ENCODE assay signal across 11 mouse cellular contexts in the genomic region with DNA sequence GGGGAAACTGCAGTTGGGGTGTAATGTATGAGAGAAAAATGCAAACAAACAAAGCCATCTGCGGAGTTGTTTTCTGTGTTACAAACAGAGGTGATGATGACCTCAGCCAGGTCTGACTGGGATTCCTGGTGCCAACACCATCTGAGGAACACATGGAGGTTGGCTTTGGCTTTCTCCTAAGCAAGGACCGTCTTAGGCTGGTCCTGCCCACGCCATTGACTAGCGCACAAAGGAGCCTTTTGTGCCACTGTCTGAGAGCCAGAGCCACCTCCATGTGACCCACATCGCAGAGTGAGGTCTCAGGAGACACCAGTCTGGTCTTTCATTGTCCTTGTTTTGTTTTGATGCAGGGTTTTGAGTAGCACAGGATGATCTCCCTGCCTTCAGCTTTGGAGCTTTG. TPM values are rescaled to one million over a fixed set of nuclear protein-coding genes. Genes with fewer than 3 reads are reported as not detected.
A peak's percentile ranks its signal among the peaks of the same experiment; 100 is the strongest.
DNase-seq lines count a peak whose midpoint lies in the region; ATAC-seq and TF ChIP-seq lines count a peak whose summit lies in the region.
"Had no signal": no experiment of that assay in that cellular context is flagged by ENCODE, and none has a peak within 500 bp of the region (broad histone marks: within the 10 kb centered on the region; RNA-seq: fewer than 3 reads in every experiment).

No protein-coding gene starts in this region.

- TF ChIP-seq CTCF in kidney, postnatal 0 days (IDR thresholded peaks at IDR 0.05; ENCODE audit: low read depth) = no peak
- no peak for TF ChIP-seq CTCF in brain, embryonic 14.5 days (IDR thresholded peaks at IDR 0.05; ENCODE audit: borderline replicate concordance, extremely low read depth, insufficient read depth, insufficient read length)
- TF ChIP-seq CTCF in lung, adult 2 months (IDR thresholded peaks at IDR 0.05; ENCODE audit: insufficient read depth, low read length) = no peak

- 0 out of 2 replicates have a peak, but pooled peaks cover 17% of the 10 kb centered on the region for H3K4me1 ChIP-seq in kidney, postnatal 0 days (replicated peaks; ENCODE audit: insufficient read depth, low read length)
- peaks cover 9% of the 10 kb centered on the region; the same call in 1 of the 2 replicates for H3K4me1 ChIP-seq in forebrain, embryonic 14.5 days (ENCODE audit: control insufficient read depth, insufficient read depth, low read length)
- peaks cover 24% of the 10 kb centered on the region for H3K4me1 ChIP-seq in lung, adult 2 months (ENCODE audit: control insufficient read depth, insufficient read depth, low read length)

- H3K27me3 ChIP-seq in kidney, postnatal 0 days (ENCODE audit: insufficient read depth, low read length) = no peaks in the 10 kb centered on the region
- H3K27me3 ChIP-seq in forebrain, embryonic 14.5 days (replicated peaks; ENCODE audit: control insufficient read depth, insufficient read depth, low read length) = no peaks in the 10 kb centered on the region

- H3K4me2 ChIP-seq in kidney, postnatal 0 days (ENCODE audit: low read length) = no peak overlapping the region
- H3K4me2 ChIP-seq in forebrain, embryonic 14.5 days (ENCODE audit: low read length) = no peak overlapping the region

- H3K27ac ChIP-seq in kidney, postnatal 0 days = peak overlapping the region; percentile 58; the same call in 1 of the 2 replicates
- H3K27ac ChIP-seq in forebrain, embryonic 14.5 days (ENCODE audit: low read depth, low read length) = peak overlapping the region; percentile 33; the same call in 1 of the 2 replicates
- H3K27ac ChIP-seq: macrophage had no signal

- H3K9ac ChIP-seq in kidney, postnatal 0 days (ENCODE audit: low read depth, low read length) = no peak overlapping the region
- peak overlapping the region; percentile 3; the same call in 1 of the 2 replicates for H3K9ac ChIP-seq in forebrain, embryonic 14.5 days (ENCODE audit: low read length)

- WGBS in kidney, postnatal 0 days = 47% methylated on average over 5 of the region's 5 CpGs
- WGBS in forebrain, embryonic 14.5 days = 3% methylated on average over 5 of the region's 5 CpGs
- WGBS in lung, adult 2 months = 58% methylated on average over 5 of the region's 5 CpGs

- ATAC-seq in kidney, postnatal 0 days (replicated peaks; ENCODE audit: low FRiP score, low read depth) = no peak
- peak; percentile 3; the same call in 1 of the 2 replicates for ATAC-seq in forebrain, embryonic 14.5 days

- no peak for TF ChIP-seq POLR2A in brain, embryonic 14.5 days (IDR thresholded peaks at IDR 0.05; ENCODE audit: borderline replicate concordance, extremely low read depth, insufficient read depth, insufficient read length, poor library complexity, severe bottlenecking)
- no peak for TF ChIP-seq POLR2A in lung, adult 2 months (IDR thresholded peaks at IDR 0.05; ENCODE audit: borderline replicate concordance, extremely low read depth, low read depth, low read length)

- no peaks in the 10 kb centered on the region for H3K9me3 ChIP-seq in kidney, postnatal 0 days (replicated peaks; ENCODE audit: low read length)
- no peaks in the 10 kb centered on the region for H3K9me3 ChIP-seq in forebrain, embryonic 14.5 days (replicated peaks; ENCODE audit: control insufficient read depth, low read length)

- H3K4me3 ChIP-seq in kidney, postnatal 0 days (replicated peaks; ENCODE audit: low read depth, low read length) = no peak overlapping the region
- H3K4me3 ChIP-seq in forebrain, embryonic 14.5 days (ENCODE audit: low read depth, low read length) = no peak overlapping the region
- H3K4me3 ChIP-seq in lung, adult 2 months (replicated peaks; ENCODE audit: extremely low read depth, low read depth, low read length) = no peak overlapping the region
- H3K4me3 ChIP-seq: erythroblast, embryonic 14.5 days had no signal

- H3K36me3 ChIP-seq in kidney, postnatal 0 days (ENCODE audit: insufficient read depth, low read length) = no peaks in the 10 kb centered on the region
- no peaks in the 10 kb centered on the region for H3K36me3 ChIP-seq in forebrain, embryonic 14.5 days (ENCODE audit: control insufficient read depth, insufficient read depth, low read length)

- no peak for DNase-seq in kidney, postnatal 0 days (ENCODE audit: low spot score)
- DNase-seq in kidney, postnatal 14 days = no peak
- peak; percentile 81 for DNase-seq in brain, embryonic 14.5 days (ENCODE audit: low read depth)
- DNase-seq in forebrain, embryonic 14.5 days (ENCODE audit: low spot score) = peak; percentile 57
- peak; percentile 58 for DNase-seq in mesoderm, embryonic 11.5 days (ENCODE audit: low read depth, low spot score)
- no peak for DNase-seq in adrenal gland, postnatal 25 days
- no peak for DNase-seq in thymus, postnatal 0 days (ENCODE audit: low spot score)
- no peak for DNase-seq in lung, adult 2 months
- DNase-seq: kidney, postnatal 10 days had no signal

RNA-seq across cellular contexts. Expression of a gene that starts 1.4 kb away (rescaled TPM):
- 901 and 946 TPM in 2 replicates for polyA plus RNA-seq in kidney, postnatal 0 days (2015; fragmentation: Nextera tagmentation; extraction: Ambion mirVana)
- 376 and 484 TPM in 2 replicates for polyA plus RNA-seq in brain, embryonic 14.5 days (2012; rRNA removed)
- polyA plus RNA-seq in forebrain, embryonic 14.5 days (2014; fragmentation: Nextera tagmentation; extraction: Ambion mirVana) = 555 and 632 TPM in 2 replicates
- total RNA-seq in adrenal gland, postnatal 25 days (2021) = 977 and 1,201 TPM in 2 replicates
- 640 and 681 TPM in 2 replicates for polyA plus RNA-seq in thymus, postnatal 0 days (2015; fragmentation: Nextera tagmentation; extraction: Ambion mirVana)
- polyA plus RNA-seq in lung, adult 2 months (2012; rRNA removed) = 581 and 623 TPM in 2 replicates

RNA-seq across cellular contexts. Expression of a gene that starts 8.8 kb away (rescaled TPM):
- polyA plus RNA-seq in kidney, postnatal 0 days (2015; fragmentation: Nextera tagmentation; extraction: Ambion mirVana) = 208 and 210 TPM in 2 replicates
- 216 and 272 TPM in 2 replicates for polyA plus RNA-seq in brain, embryonic 14.5 days (2012; rRNA removed)
- 205 and 219 TPM in 2 replicates for polyA plus RNA-seq in forebrain, embryonic 14.5 days (2014; fragmentation: Nextera tagmentation; extraction: Ambion mirVana)
- total RNA-seq in adrenal gland, postnatal 25 days (2021) = 84.3 and 101 TPM in 2 replicates
- 153 and 158 TPM in 2 replicates for polyA plus RNA-seq in thymus, postnatal 0 days (2015; fragmentation: Nextera tagmentation; extraction: Ambion mirVana)
- polyA plus RNA-seq in lung, adult 2 months (2012; rRNA removed) = 199 and 208 TPM in 2 replicates

RNA-seq across cellular contexts. Expression of a gene that starts 31.9 kb away (rescaled TPM):
- 4.0 and 4.6 TPM in 2 replicates for polyA plus RNA-seq in kidney, postnatal 0 days (2015; fragmentation: Nextera tagmentation; extraction: Ambion mirVana)
- 3.4 and 3.8 TPM in 2 replicates for polyA plus RNA-seq in brain, embryonic 14.5 days (2012; rRNA removed)
- 1.1 and 1.5 TPM in 2 replicates for polyA plus RNA-seq in forebrain, embryonic 14.5 days (2014; fragmentation: Nextera tagmentation; extraction: Ambion mirVana)
- 3.7 and 4.3 TPM in 2 replicates for total RNA-seq in adrenal gland, postnatal 25 days (2021)
- polyA plus RNA-seq in thymus, postnatal 0 days (2015; fragmentation: Nextera tagmentation; extraction: Ambion mirVana) = 179 and 206 TPM in 2 replicates
- polyA plus RNA-seq in lung, adult 2 months (2012; rRNA removed) = 102 and 103 TPM in 2 replicates

RNA-seq across cellular contexts. Expression of a gene that starts 52.1 kb away (rescaled TPM):
- polyA plus RNA-seq in kidney, postnatal 0 days (2015; fragmentation: Nextera tagmentation; extraction: Ambion mirVana) = 2.4 and 2.6 TPM in 2 replicates
- polyA plus RNA-seq in brain, embryonic 14.5 days (2012; rRNA removed) = 12.2 and 12.7 TPM in 2 replicates
- 2.1 and 3.1 TPM in 2 replicates for polyA plus RNA-seq in forebrain, embryonic 14.5 days (2014; fragmentation: Nextera tagmentation; extraction: Ambion mirVana)
- 24.2 and 29.1 TPM in 2 replicates for total RNA-seq in adrenal gland, postnatal 25 days (2021)
- 5.2 and 5.8 TPM in 2 replicates for polyA plus RNA-seq in thymus, postnatal 0 days (2015; fragmentation: Nextera tagmentation; extraction: Ambion mirVana)
- polyA plus RNA-seq in lung, adult 2 months (2012; rRNA removed) = 31.4 and 38.2 TPM in 2 replicates

RNA-seq across cellular contexts. Expression of a gene that starts 57.0 kb away (rescaled TPM):
- 9.6 and 10.5 TPM in 2 replicates for polyA plus RNA-seq in kidney, postnatal 0 days (2015; fragmentation: Nextera tagmentation; extraction: Ambion mirVana)
- 30.2 and 31.1 TPM in 2 replicates for polyA plus RNA-seq in brain, embryonic 14.5 days (2012; rRNA removed)
- 8.1 and 11.1 TPM in 2 replicates for polyA plus RNA-seq in forebrain, embryonic 14.5 days (2014; fragmentation: Nextera tagmentation; extraction: Ambion mirVana)
- 66.1 and 73.2 TPM in 2 replicates for total RNA-seq in adrenal gland, postnatal 25 days (2021)
- 18.3 and 19.7 TPM in 2 replicates for polyA plus RNA-seq in thymus, postnatal 0 days (2015; fragmentation: Nextera tagmentation; extraction: Ambion mirVana)
- 83.7 and 85.8 TPM in 2 replicates for polyA plus RNA-seq in lung, adult 2 months (2012; rRNA removed)

Comparison
In these comparisons a context has a peak if more than half of its experiments do, and no peak if none do; other contexts are left out.
1. DNase-seq: peak in brain, embryonic 14.5 days (single experiment), forebrain, embryonic 14.5 days (single experiment) and mesoderm, embryonic 11.5 days (single experiment); none in kidney, postnatal 0 days (single experiment), kidney, postnatal 14 days (single experiment), adrenal gland, postnatal 25 days (single experiment), thymus, postnatal 0 days (single experiment) and lung, adult 2 months (single experiment).
2. RNA of a gene that starts 31.9 kb away (polyA plus RNA-seq): 179 to 206 TPM in thymus, postnatal 0 days and 102 to 103 TPM in lung, adult 2 months; 4.0 to 4.6 TPM in kidney, postnatal 0 days, 3.4 to 3.8 TPM in brain, embryonic 14.5 days and 1.1 to 1.5 TPM in forebrain, embryonic 14.5 days; every median in the first group is over 10 times any median in the second.